Comparison of ENCODE assay signal across 8 mouse cellular contexts in genomic region chr4:88034387-88035157, GRCm38 (mm10). TPM values are rescaled to one million over a fixed set of nuclear protein-coding genes. Genes with fewer than 3 reads are reported as not detected.
DNase-seq lines count a peak whose midpoint lies in the region; ATAC-seq and TF ChIP-seq lines count a peak whose summit lies in the region.

No protein-coding gene starts in this region.

- no peak for TF ChIP-seq EP300 in liver, postnatal 0 days (IDR thresholded peaks at IDR 0.05; ENCODE audit: low read depth)

- no peak for ATAC-seq in heart, embryonic 16.5 days (replicated peaks; ENCODE audit: extremely low read depth, insufficient read depth, low FRiP score)
- no peak for ATAC-seq in liver, postnatal 0 days

- H3K9ac ChIP-seq in heart, embryonic 16.5 days (ENCODE audit: low read length): peak overlapping the region; percentile 78
- H3K9ac ChIP-seq in liver, postnatal 0 days (replicated peaks): peak overlapping the region; percentile 65; the same call in 1 of the 2 replicates

- WGBS in heart, embryonic 10.5 days: 2% methylated on average over 18 of the region's 18 CpGs
- 5% methylated on average over 18 of the region's 18 CpGs for WGBS in heart, embryonic 16.5 days
- WGBS in liver, postnatal 0 days (ENCODE audit: insufficient replicate concordance): 3% methylated on average over 18 of the region's 18 CpGs

- no peaks in the 10 kb centered on the region for H3K9me3 ChIP-seq in heart, embryonic 10.5 days
- no peaks in the 10 kb centered on the region for H3K9me3 ChIP-seq in heart, embryonic 16.5 days (replicated peaks; ENCODE audit: control insufficient read depth, low read length)
- H3K9me3 ChIP-seq in liver, postnatal 0 days (ENCODE audit: low read length): no peaks in the 10 kb centered on the region

- H3K27me3 ChIP-seq in heart, embryonic 10.5 days (ENCODE audit: insufficient read depth, poor library complexity, severe bottlenecking): no peaks in the 10 kb centered on the region
- H3K27me3 ChIP-seq in heart, embryonic 16.5 days (ENCODE audit: control insufficient read depth, insufficient read depth, low read length): no peaks in the 10 kb centered on the region
- peaks cover 6% of the 10 kb centered on the region; the same call in 1 of the 2 replicates for H3K27me3 ChIP-seq in liver, postnatal 0 days (ENCODE audit: insufficient read depth, low read length)

- H3K36me3 ChIP-seq in heart, embryonic 10.5 days: 0 out of 2 replicates have a peak, but pooled peaks cover under 1% of the 10 kb centered on the region
- H3K36me3 ChIP-seq in heart, embryonic 16.5 days (ENCODE audit: control insufficient read depth, insufficient read depth): no peaks in the 10 kb centered on the region
- no peaks in the 10 kb centered on the region for H3K36me3 ChIP-seq in liver, postnatal 0 days (replicated peaks; ENCODE audit: insufficient read depth, low read length)

- no peak for TF ChIP-seq CTCF in bone marrow macrophage, adult 2 months (IDR thresholded peaks at IDR 0.05; ENCODE audit: low read depth, low read length)
- no peak for TF ChIP-seq CTCF in liver, postnatal 0 days (IDR thresholded peaks at IDR 0.05; ENCODE audit: low read depth)

- H3K4me3 ChIP-seq in heart, embryonic 10.5 days: peak overlapping the region; percentile 84
- peak overlapping the region; percentile 73 for H3K4me3 ChIP-seq in bone marrow macrophage, adult 2 months (ENCODE audit: insufficient read depth, low read length)
- peak overlapping the region; percentile 92 for H3K4me3 ChIP-seq in heart, embryonic 16.5 days (ENCODE audit: low read length)
- H3K4me3 ChIP-seq in liver, postnatal 0 days (ENCODE audit: low read depth, low read length): peak overlapping the region; percentile 86

- no peak overlapping the region for H3K27ac ChIP-seq in heart, embryonic 10.5 days
- H3K27ac ChIP-seq in bone marrow macrophage, adult 2 months (ENCODE audit: insufficient read depth, low read depth, low read length): peak overlapping the region; percentile 50; the same call in 1 of the 2 replicates
- no peak overlapping the region for H3K27ac ChIP-seq in heart, embryonic 16.5 days (ENCODE audit: low read length)
- H3K27ac ChIP-seq in liver, postnatal 0 days (ENCODE audit: low read depth): no peak overlapping the region

- no peak for TF ChIP-seq POLR2A in bone marrow macrophage, adult 2 months (IDR thresholded peaks at IDR 0.05; ENCODE audit: borderline replicate concordance, low read depth, low read length)

- intact Hi-C loops in left cerebral cortex, postnatal 36 days (cut with DNase I): loop anchor here (2.0 to 10.0 kb wide), 6 partner anchors 60 to 667 kb away; partner anchors contain the start of gene Focad

- no peak for DNase-seq in heart, embryonic 10.5 days (ENCODE audit: low spot score)
- no peak for DNase-seq in heart, postnatal 4 days
- DNase-seq in liver, postnatal 0 days: no peak
- peak; percentile 7 to 13 for DNase-seq in thymus, adult 18-20 months
- no peak for DNase-seq in left cerebral cortex, postnatal 36 days (ENCODE audit: low spot score in 2 of 2)
- DNase-seq in right cerebral cortex, postnatal 36 days (ENCODE audit: low spot score in 2 of 2): no peak

- H3K4me1 ChIP-seq in heart, embryonic 10.5 days: peaks cover 12% of the 10 kb centered on the region; the same call in 1 of the 2 replicates
- peaks cover 2% of the 10 kb centered on the region for H3K4me1 ChIP-seq in bone marrow macrophage, adult 2 months (ENCODE audit: control insufficient read depth, insufficient read depth, low read length)
- H3K4me1 ChIP-seq in heart, embryonic 16.5 days (ENCODE audit: control insufficient read depth, insufficient read depth, low read length): peaks cover 7% of the 10 kb centered on the region; the same call in 1 of the 2 replicates
- H3K4me1 ChIP-seq in liver, postnatal 0 days (ENCODE audit: insufficient read depth): peaks cover 17% of the 10 kb centered on the region

- H3K4me2 ChIP-seq in heart, embryonic 16.5 days (ENCODE audit: low read depth, low read length): peak overlapping the region; percentile 90
- H3K4me2 ChIP-seq in liver, postnatal 0 days (ENCODE audit: low read depth, low read length): peak overlapping the region; percentile 100

RNA-seq across cellular contexts. Expression of gene Mllt3, which starts 1.4 kb away (rescaled TPM):
- polyA plus RNA-seq in heart, embryonic 10.5 days (2016; fragmentation: Nextera tagmentation; extraction: Ambion mirVana): 56.3 and 68.9 TPM in 2 replicates
- total RNA-seq in heart, postnatal 4 days (2021): 10 to 100 TPM; 14.0 to 17.7 TPM
- 6.1 and 10.4 TPM in 2 replicates for polyA plus RNA-seq in bone marrow macrophage, adult 2 months (2012; ENCODE audit: insufficient read depth, insufficient read length, missing spikeins)
- polyA plus RNA-seq in heart, embryonic 16.5 days (2015; fragmentation: Nextera tagmentation; extraction: Ambion mirVana): 23.2 and 26.5 TPM in 2 replicates
- 28.5 and 34.8 TPM in 2 replicates for polyA plus RNA-seq in liver, postnatal 0 days (2015; fragmentation: Nextera tagmentation; extraction: Ambion mirVana)
- total RNA-seq in left cerebral cortex, postnatal 36 days (2021): 10 to 100 TPM; 27.1 to 40.0 TPM

RNA-seq across cellular contexts. Expression of gene Focad, which starts 59.9 kb away (rescaled TPM):
- 14.8 and 17.0 TPM in 2 replicates for polyA plus RNA-seq in heart, embryonic 10.5 days (2016; fragmentation: Nextera tagmentation; extraction: Ambion mirVana)
- total RNA-seq in heart, postnatal 4 days (2021): 10 to 100 TPM; 15.0 to 18.3 TPM
- polyA plus RNA-seq in bone marrow macrophage, adult 2 months (2012; ENCODE audit: insufficient read depth, insufficient read length, missing spikeins): 2.4 and 3.7 TPM in 2 replicates
- polyA plus RNA-seq in heart, embryonic 16.5 days (2015; fragmentation: Nextera tagmentation; extraction: Ambion mirVana): 8.2 and 10.1 TPM in 2 replicates
- 3.4 and 3.5 TPM in 2 replicates for polyA plus RNA-seq in liver, postnatal 0 days (2015; fragmentation: Nextera tagmentation; extraction: Ambion mirVana)
- 10 to 100 TPM; 44.2 to 53.5 TPM for total RNA-seq in left cerebral cortex, postnatal 36 days (2021)

Comparison
In these comparisons a context has a peak if more than half of its experiments do, and no peak if none do; other contexts are left out.
1. DNase-seq: peak in thymus, adult 18-20 months (2 of 2); none in heart, embryonic 10.5 days (single experiment), heart, postnatal 4 days (single experiment), liver, postnatal 0 days (single experiment), left cerebral cortex, postnatal 36 days (0 of 2) and right cerebral cortex, postnatal 36 days (0 of 2).
2. Peak in every context shown above with its lines, with median percentiles within 50 percentile points of each other: H3K4me3 ChIP-seq.